Mouse (Mus musculus) midbrain, embryonic 14.5 days (tissue): Measurements from ENCODE around the gene Hid1. TPM values are rescaled to one million over a fixed set of nuclear protein-coding genes. Genes with fewer than 3 reads are reported as not detected.

ENCODE experiments used
- ATAC-seq: fragments of 200-750 bp; cut with Nextera tagmentation; 2 replicates; pipeline ENCODE4 v1.8.0; 2017; ENCODE audit warnings: moderate number of reproducible peaks, moderate library complexity; ENCODE audit not compliant: low FRiP score, low TSS enrichment
- DNase-seq: peaks from one replicate; pipeline ENCODE4 v3.0.0-alpha.2; 2015
- H3K27ac ChIP-seq: fragments of 300-500 bp; sonication (generic); replicated peaks from 2 replicates; pipeline ENCODE4 v1.5.1; 2014; ENCODE audit warnings: mild to moderate bottlenecking, low read depth, low read length, moderate library complexity
- H3K27me3 ChIP-seq: fragments of 300-500 bp; sonication (generic); 2 replicates; pipeline ENCODE4 v1.6.1; 2014; ENCODE audit warnings: low read length, control low read depth, mixed read lengths; ENCODE audit not compliant: control insufficient read depth, insufficient read depth
- H3K36me3 ChIP-seq: fragments of 300-500 bp; sonication (generic); 2 replicates; pipeline ENCODE4 v1.6.1; 2014; ENCODE audit warnings: low read length, control low read depth; ENCODE audit not compliant: control insufficient read depth, insufficient read depth
- H3K4me1 ChIP-seq: fragments of 300-500 bp; sonication (generic); 2 replicates; pipeline ENCODE4 v1.6.1; 2014; ENCODE audit warnings: mild to moderate bottlenecking, antibody characterized with exemption, low read length, control low read depth; ENCODE audit not compliant: control insufficient read depth, insufficient read depth
- H3K4me2 ChIP-seq: fragments of 300-500 bp; sonication (generic); 2 replicates; pipeline ENCODE4 v1.6.1; 2014; ENCODE audit warnings: mild to moderate bottlenecking, low read length, moderate library complexity
- H3K4me3 ChIP-seq: fragments of 300-500 bp; sonication (generic); replicated peaks from 2 replicates; pipeline ENCODE4 v1.5.1; 2014; ENCODE audit warnings: low read depth, low read length
- H3K9ac ChIP-seq: fragments of 300-500 bp; sonication (generic); replicated peaks from 2 replicates; pipeline ENCODE4 v1.6.1; 2014; ENCODE audit warnings: mild to moderate bottlenecking, low read length, moderate library complexity
- H3K9me3 ChIP-seq: fragments of 300-500 bp; sonication (generic); 2 replicates; pipeline ENCODE4 v1.6.1; 2016; ENCODE audit warnings: low read length, control low read depth, mixed read lengths; ENCODE audit not compliant: control insufficient read depth
- WGBS: fragments of 180-500 bp; shearing (Covaris S2); extraction: QIAGEN DNeasy Blood & Tissue Kit; methylation state at CpG from one replicate; pipeline ENCODE4 v1.1.7; 2014; 5-methylcytosine and 5-hydroxymethylcytosine counted together
- polyA plus RNA-seq: library from polyadenylated mRNA; unstranded; fragments of >200 nt; fragmentation: Nextera tagmentation; extraction: Ambion mirVana; gene quantifications from 2 replicates; pipeline ENCODE4 v1.2.1, GENCODE M21; 2014

The Hid1 gene
- polyA plus RNA-seq, 1 experiment from 2014 or later: 43.3 TPM

DNA sequence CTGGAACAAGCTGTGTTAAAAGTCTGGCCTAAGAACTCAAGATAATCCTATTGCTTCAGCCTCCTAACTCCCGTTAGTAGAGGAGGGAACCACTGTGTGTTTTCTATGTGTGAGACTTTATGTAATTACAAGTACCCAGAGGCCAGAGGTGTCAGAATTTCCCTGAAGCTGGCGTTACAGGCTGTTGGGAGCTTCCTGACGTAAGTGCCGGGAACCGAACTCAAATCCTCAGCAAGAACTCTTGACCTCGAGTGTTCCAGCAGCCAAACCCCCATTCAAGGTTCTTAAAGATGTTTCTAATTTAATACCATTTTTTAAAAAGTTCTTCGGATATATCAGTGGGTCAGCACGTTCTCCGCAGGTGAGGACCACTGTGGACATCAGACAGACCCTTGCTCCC lies 13.7 kb upstream of the Hid1 start:
- Histone ChIP-seq H3K4me3 (peak overlapping the region; percentile 91), H3K9ac (no peak overlapping the region; the same call in 1 of the 2 replicates), H3K27ac (peak overlapping the region; percentile 97; the same call in 1 of the 2 replicates), H3K36me3 (no peaks in the 10 kb centered on the region), H3K4me1 (peaks cover 30% of the 10 kb centered on the region), H3K9me3 (no peaks in the 10 kb centered on the region), H3K4me2 (peak overlapping the region; percentile 90), H3K27me3 (no peaks in the 10 kb centered on the region)
- DNase-seq (peak; percentile 21), ATAC-seq (no peak)
- 13% methylated on average over 9 of the region's 9 CpGs for WGBS

GRCm38 (mm10) chr11:115377854-115378253 lies 10.3 kb upstream of the Hid1 start:
- Histone ChIP-seq H3K9me3 (no peaks in the 10 kb centered on the region), H3K27ac (no peak overlapping the region), H3K4me2 (no peak overlapping the region), H3K36me3 (no peaks in the 10 kb centered on the region), H3K9ac (no peak overlapping the region), H3K27me3 (no peaks in the 10 kb centered on the region), H3K4me3 (no peak overlapping the region), H3K4me1 (peaks cover 17% of the 10 kb centered on the region)
- no peak for ATAC-seq
- no peak for DNase-seq
- WGBS: 92% methylated on average over 7 of the region's 7 CpGs

DNA sequence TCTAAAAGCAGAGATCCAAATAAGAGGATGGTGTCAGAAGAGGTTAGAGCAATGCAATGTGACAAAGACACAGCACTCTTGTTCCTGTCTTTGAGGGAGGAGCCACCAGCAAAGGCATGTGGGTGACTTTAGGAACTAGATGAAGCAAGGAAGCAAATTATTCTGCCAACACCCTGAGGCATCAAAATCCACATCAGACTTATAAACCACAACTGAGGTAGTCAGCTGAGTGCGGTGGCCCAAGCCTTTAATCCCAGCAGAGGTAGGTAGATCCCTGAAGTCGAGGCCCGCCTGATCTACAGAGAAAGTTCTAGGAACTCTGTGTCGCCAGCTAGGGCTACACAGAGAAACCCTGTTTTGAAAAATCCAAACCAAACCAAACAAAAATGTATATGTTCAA lies 9.7 kb upstream of the Hid1 start:
- H3K27ac ChIP-seq: no peak overlapping the region
- ATAC-seq (no peak), DNase-seq (no peak)
- H3K4me2 ChIP-seq: no peak overlapping the region
- H3K4me3 ChIP-seq: no peak overlapping the region
- WGBS: 93% methylated on average over 4 of the region's 4 CpGs
- no peaks in the 10 kb centered on the region for H3K9me3 ChIP-seq
- no peaks in the 10 kb centered on the region for H3K36me3 ChIP-seq
- no peaks in the 10 kb centered on the region for H3K27me3 ChIP-seq
- peaks cover 13% of the 10 kb centered on the region for H3K4me1 ChIP-seq
- H3K9ac ChIP-seq: no peak overlapping the region

DNA sequence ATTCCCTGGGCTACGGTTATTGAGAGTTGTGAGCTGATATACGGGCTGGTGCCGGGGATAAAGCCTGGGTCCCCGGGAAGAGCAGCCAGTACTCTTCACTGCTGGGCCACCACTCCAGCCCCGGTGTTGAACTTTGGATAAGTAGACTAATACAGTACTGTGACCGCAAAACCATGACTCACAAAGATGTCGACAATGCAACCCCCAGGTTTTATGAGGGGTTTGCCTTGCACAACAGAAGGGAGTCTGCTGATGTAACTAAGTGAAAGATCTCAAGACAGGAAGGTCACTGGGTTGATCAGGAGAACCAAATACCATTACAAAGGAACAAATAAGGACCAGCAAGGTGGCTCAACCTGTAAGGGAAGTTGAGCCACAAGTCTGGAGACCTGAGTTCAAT lies 9.2 kb upstream of the Hid1 start:
- Histone ChIP-seq H3K4me3 (no peak overlapping the region), H3K4me1 (peaks cover 13% of the 10 kb centered on the region), H3K4me2 (no peak overlapping the region), H3K27ac (no peak overlapping the region), H3K36me3 (no peaks in the 10 kb centered on the region), H3K9ac (no peak overlapping the region), H3K9me3 (no peaks in the 10 kb centered on the region), H3K27me3 (no peaks in the 10 kb centered on the region)
- no peak for DNase-seq
- no peak for ATAC-seq
- WGBS: 69% methylated on average over 7 of the region's 7 CpGs

DNA sequence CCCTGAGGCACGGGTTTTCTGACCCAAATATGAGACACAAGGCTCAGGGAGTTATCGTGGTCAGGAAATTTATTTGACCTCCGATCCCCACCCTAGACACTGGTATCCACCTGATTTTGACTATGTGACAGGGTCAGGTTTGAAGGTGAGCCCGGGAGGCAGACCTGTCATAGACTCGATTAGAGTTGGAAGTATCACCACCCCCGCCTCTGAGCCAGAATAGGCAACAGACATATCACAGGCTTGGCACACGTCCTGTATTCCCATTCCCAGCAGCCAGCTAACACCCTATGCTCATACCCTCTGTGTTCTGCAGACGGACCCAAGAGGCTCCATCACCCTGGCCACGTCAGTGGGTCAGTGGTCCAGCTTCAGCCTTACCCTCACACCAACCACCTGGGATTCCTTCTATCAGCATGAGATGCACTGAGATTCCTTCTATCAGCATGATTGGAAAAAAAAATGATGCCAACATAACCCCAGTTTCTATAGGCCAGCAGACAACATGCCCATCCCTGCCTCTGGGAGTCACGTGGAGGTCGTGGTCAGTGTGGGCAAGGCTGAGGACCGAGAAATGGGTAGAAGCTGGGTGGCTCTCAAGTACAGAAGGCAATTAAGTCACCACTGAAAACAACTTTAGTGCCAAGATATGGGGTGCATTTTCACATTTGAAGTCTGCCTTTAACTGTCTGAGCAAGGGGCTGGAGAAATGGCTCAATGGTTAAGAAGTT lies 7.3 kb upstream of the Hid1 start:
- no peak for ATAC-seq
- DNase-seq: no peak
- peak overlapping the region; percentile 81 for H3K4me2 ChIP-seq

DNA sequence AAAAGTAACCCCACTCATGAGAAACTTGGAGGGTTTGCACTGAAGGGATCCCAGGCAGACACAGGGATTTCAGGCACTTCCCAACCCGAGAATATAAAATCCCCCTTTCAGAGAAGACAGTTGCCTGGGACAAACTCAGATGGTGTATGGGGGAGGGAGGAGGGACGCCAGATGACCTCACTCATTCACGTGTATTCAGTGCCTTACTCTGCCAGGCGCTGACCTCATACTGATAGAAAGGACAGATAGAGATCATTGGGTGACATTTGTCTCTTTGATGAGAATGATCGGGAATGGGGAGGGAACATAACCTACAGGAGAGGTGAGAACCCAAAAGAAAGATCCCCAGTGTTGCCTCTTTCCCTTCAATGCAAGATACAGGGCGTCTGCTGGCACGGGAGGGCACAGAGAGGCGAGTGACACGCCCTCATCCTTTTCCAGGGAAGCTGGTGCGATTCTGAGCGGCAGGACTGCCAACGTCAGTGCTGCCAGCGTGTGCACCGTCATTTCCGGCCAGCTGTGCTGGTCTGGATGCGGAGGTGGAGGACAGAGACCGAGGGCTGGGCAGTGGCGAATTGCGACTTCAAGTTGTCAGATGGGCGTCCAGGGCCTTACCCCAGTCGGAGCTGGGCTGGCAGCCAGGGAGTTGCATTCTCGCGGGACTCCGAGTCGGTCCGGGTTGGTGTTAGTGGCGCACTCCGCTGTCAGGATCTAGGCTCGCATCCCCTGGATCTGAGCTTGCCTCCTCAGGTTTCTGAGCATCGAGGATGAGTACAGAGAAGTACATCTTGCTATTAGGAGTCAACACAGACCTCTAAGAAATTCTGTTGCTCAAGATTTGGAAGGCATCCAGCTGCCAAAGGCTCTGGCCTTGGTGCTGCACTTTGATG lies 6.5 kb upstream of the Hid1 start:
- H3K36me3 ChIP-seq: no peaks in the 10 kb centered on the region
- no peaks in the 10 kb centered on the region for H3K9me3 ChIP-seq
- H3K4me3 ChIP-seq: peak overlapping the region; percentile 46
- WGBS: 1% methylated on average over 30 of the region's 30 CpGs
- H3K4me2 ChIP-seq: peak overlapping the region; percentile 81
- peaks cover 13% of the 10 kb centered on the region for H3K4me1 ChIP-seq
- H3K27ac ChIP-seq: peak overlapping the region; percentile 78
- peak; percentile 82 for DNase-seq
- peak overlapping the region; percentile 69 for H3K9ac ChIP-seq
- ATAC-seq: peak; percentile 57; the same call in 1 of the 2 replicates
- no peaks in the 10 kb centered on the region for H3K27me3 ChIP-seq

More for the DNA sequence above, 7.3 kb upstream of the Hid1 start:
- Histone ChIP-seq H3K27me3 (no peaks in the 10 kb centered on the region), H3K4me1 (peaks cover 13% of the 10 kb centered on the region), H3K36me3 (no peaks in the 10 kb centered on the region), H3K9me3 (no peaks in the 10 kb centered on the region), H3K27ac (peak overlapping the region; percentile 78), H3K9ac (peak overlapping the region; percentile 69), H3K4me3 (peak overlapping the region; percentile 46)
- 68% methylated on average over 12 of the region's 12 CpGs for WGBS

DNA sequence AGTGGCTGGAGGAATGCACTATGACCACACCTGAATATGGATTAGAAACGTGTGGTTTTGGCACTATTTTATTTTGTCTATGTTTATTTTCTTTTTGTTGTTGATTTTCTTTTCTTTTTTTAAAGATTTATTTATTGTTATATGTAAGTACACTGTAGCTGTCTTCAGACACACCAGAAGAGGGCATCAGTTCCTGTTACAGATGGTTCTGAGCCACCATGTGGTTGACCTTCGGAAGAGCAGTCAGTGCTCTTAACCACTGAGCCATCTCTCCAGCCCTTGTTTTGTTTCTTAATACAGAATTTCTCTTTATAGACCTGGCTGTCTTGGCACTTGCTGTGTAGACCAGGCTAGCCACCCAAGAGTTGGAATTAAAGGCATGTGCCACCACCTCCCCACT lies 5.2 kb upstream of the Hid1 start:
- Histone ChIP-seq H3K4me1 (peaks cover 13% of the 10 kb centered on the region), H3K27me3 (no peaks in the 10 kb centered on the region), H3K27ac (no peak overlapping the region), H3K4me2 (no peak overlapping the region), H3K9me3 (no peaks in the 10 kb centered on the region), H3K4me3 (no peak overlapping the region), H3K9ac (no peak overlapping the region), H3K36me3 (no peaks in the 10 kb centered on the region)
- DNase-seq (no peak), ATAC-seq (no peak)
- WGBS: 37% methylated on average over 2 of the region's 2 CpGs

- 68% methylated on average over 1 of the region's 1 CpGs for WGBS
- H3K4me3 ChIP-seq: no peak overlapping the region
- H3K27me3 ChIP-seq: no peaks in the 10 kb centered on the region
- no peaks in the 10 kb centered on the region for H3K9me3 ChIP-seq
- no peak overlapping the region for H3K4me2 ChIP-seq
- ATAC-seq (no peak), DNase-seq (no peak)
- peaks cover 13% of the 10 kb centered on the region for H3K4me1 ChIP-seq
- H3K9ac ChIP-seq: no peak overlapping the region
- no peak overlapping the region for H3K27ac ChIP-seq
- H3K36me3 ChIP-seq: no peaks in the 10 kb centered on the region
Measured at GRCm38 (mm10) chr11:115372015-115372414, 4.5 kb upstream of the Hid1 start.
